Mouse (Mus musculus) cortical plate, adult 2 months (tissue): ENCODE measurements at regions not wholly inside any gene's neighbourhood (a gene's known extent, or its start where the extent isn't known, plus 50 kb on each side); places are given as distances from the start of the nearest gene placed in this dataset.

Experiments
- CTCF ChIP-seq: fragments of 200-500 bp; IDR thresholded peaks from 2 replicates; pipeline ENCODE4 v1.5.1; 2011; ENCODE audit warnings: mild to moderate bottlenecking, control low read depth, low read length; ENCODE audit not compliant: insufficient read depth; ENCODE audit errors: extremely low read depth
- POLR2A ChIP-seq: fragments of 200-500 bp; IDR thresholded peaks from 2 replicates; pipeline ENCODE4 v1.6.1; 2011; ENCODE audit warnings: mild to moderate bottlenecking, low read length, control low read depth; ENCODE audit not compliant: insufficient read depth; ENCODE audit errors: extremely low read depth

DNA sequence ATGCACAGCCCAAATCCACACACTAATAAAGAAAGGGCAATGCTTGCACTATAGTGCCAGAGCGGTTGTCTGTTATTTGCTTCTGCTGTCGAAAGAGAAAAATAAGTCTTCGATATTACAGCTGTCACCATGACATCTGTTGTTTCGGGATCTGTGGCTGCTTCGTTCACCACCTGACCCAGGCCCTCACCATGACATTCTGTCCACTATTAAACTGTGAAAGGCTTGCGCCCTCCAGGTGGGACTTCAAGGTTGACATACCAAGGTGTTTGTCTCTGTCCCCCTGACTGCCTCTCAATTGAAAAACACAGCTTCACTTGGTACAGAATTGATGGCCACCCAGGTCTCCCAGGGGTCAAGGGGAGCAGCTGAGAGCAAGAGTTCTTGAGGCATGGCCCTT, 635.1 kb downstream of the Lmo4 start:
- TF ChIP-seq CTCF (no peak), POLR2A (no peak)
